Mouse (Mus musculus) CH12.LX (cell line): ENCODE data around the gene Ndufv2. TPM values are rescaled to one million over a fixed set of nuclear protein-coding genes. Genes with fewer than 3 reads are reported as not detected.
A peak's percentile ranks its signal among the peaks of the same experiment; 100 is the strongest.

ENCODE experiments used
- DNase-seq: peaks from one replicate; pipeline ENCODE4 v3.0.0-alpha.2; 2013; ENCODE audit errors: extremely low read depth
- H3K27ac ChIP-seq: 2 replicates; pipeline ENCODE4 v1.5.1; 2012; ENCODE audit warnings: low read depth, mild to moderate bottlenecking, control low read depth, moderate library complexity; ENCODE audit not compliant: insufficient read depth
- H3K27me3 ChIP-seq: replicated peaks from 2 replicates; pipeline ENCODE3; 2012; ENCODE audit warnings: inconsistent platforms
- H3K36me3 ChIP-seq, 2 experiments: replicated peaks in 1 of 2; 2 replicates each; pipeline versions ENCODE3 to v1.6.1; 2012; ENCODE audit warnings: inconsistent platforms in 1 of 2, low read length in 1 of 2, mild to moderate bottlenecking in 1 of 2, mixed read lengths in 1 of 2, moderate library complexity in 1 of 2; ENCODE audit not compliant: control insufficient read depth in 1 of 2, insufficient read depth in 1 of 2
- H3K4me1 ChIP-seq, 2 experiments: 2 replicates each; pipeline ENCODE4 v1.6.1; 2012; ENCODE audit warnings: inconsistent platforms in 1 of 2, moderate library complexity in 1 of 2; ENCODE audit not compliant: insufficient read depth in 2 of 2, control insufficient read depth in 1 of 2
- H3K4me2 ChIP-seq: 2 replicates; pipeline ENCODE4 v1.6.1; 2012; ENCODE audit warnings: low read depth, mild to moderate bottlenecking, control low read depth; ENCODE audit not compliant: poor library complexity, insufficient read depth, severe bottlenecking
- H3K4me3 ChIP-seq, 3 experiments: fragments of 150-350 bp in 1 of 3; sonication (generic) in 1 of 3; replicated peaks in 1 of 3; 2 replicates each; pipeline versions ENCODE3 to v1.5.1; 2011 to 2012; ENCODE audit warnings: low read depth in 2 of 3, low read length in 2 of 3, mild to moderate bottlenecking in 2 of 3, moderate library complexity in 2 of 3, control low read depth in 1 of 3, improper control_type of control experiment in 1 of 3, inconsistent platforms in 1 of 3, mixed read lengths in 1 of 3; ENCODE audit not compliant: poor library complexity in 1 of 3
- H3K79me2 ChIP-seq: replicated peaks from 2 replicates; pipeline ENCODE4 v1.6.1; 2012; ENCODE audit warnings: mild to moderate bottlenecking, moderate library complexity; ENCODE audit not compliant: control insufficient read depth, poor library complexity, insufficient read depth, severe bottlenecking; ENCODE audit errors: extremely low read depth
- H3K9ac ChIP-seq: 2 replicates; pipeline ENCODE4 v1.6.1; 2012; ENCODE audit warnings: low read depth, mild to moderate bottlenecking, control low read depth, moderate library complexity; ENCODE audit not compliant: insufficient read depth
- H3K9me3 ChIP-seq: replicated peaks from 2 replicates; pipeline ENCODE3; 2012; ENCODE audit warnings: low read length, inconsistent platforms, mixed read lengths
- BHLHE40 ChIP-seq: IDR thresholded peaks from 2 replicates; pipeline ENCODE4 v1.6.1; 2011; ENCODE audit warnings: mild to moderate bottlenecking, low read depth, low read length, improper control_type of control experiment
- CHD1 ChIP-seq: IDR thresholded peaks from 2 replicates; pipeline ENCODE4 v1.6.1; 2012; ENCODE audit warnings: low read depth, low read length, improper control_type of control experiment, inconsistent platforms
- CHD2 ChIP-seq: IDR thresholded peaks from 2 replicates; pipeline ENCODE4 v1.6.1; 2011; ENCODE audit warnings: low read length, improper control_type of control experiment
- CTCF ChIP-seq, 2 experiments: IDR thresholded peaks in 1 of 2; conservative IDR thresholded peaks in 1 of 2; 2 replicates each; pipeline ENCODE4 v1.5.1; 2011 to 2012; ENCODE audit warnings: low read depth in 2 of 2, low read length in 2 of 2, improper control_type of control experiment in 1 of 2, inconsistent platforms in 1 of 2, mild to moderate bottlenecking in 1 of 2, moderate library complexity in 1 of 2
- EP300 ChIP-seq: IDR thresholded peaks from 2 replicates; pipeline ENCODE4 v1.6.1; 2011; ENCODE audit warnings: low read length, improper control_type of control experiment
- ETS1 ChIP-seq: conservative IDR thresholded peaks from 2 replicates; pipeline ENCODE4 v1.6.1; 2012; ENCODE audit warnings: low read depth, mild to moderate bottlenecking, inconsistent platforms, low read length, improper control_type of control experiment, moderate library complexity
- JUN ChIP-seq: IDR thresholded peaks from 2 replicates; pipeline ENCODE4 v1.6.1; 2011; ENCODE audit warnings: low read depth, mild to moderate bottlenecking, low read length, improper control_type of control experiment, moderate library complexity; ENCODE audit not compliant: insufficient read depth
- NELFE ChIP-seq: IDR thresholded peaks from 2 replicates; pipeline ENCODE4 v1.6.1; 2011; ENCODE audit warnings: low read depth, low read length, improper control_type of control experiment
- PAX5 ChIP-seq: IDR thresholded peaks from 2 replicates; pipeline ENCODE4 v1.6.1; 2012; ENCODE audit warnings: low read length, inconsistent platforms, mixed read lengths
- POLR2A ChIP-seq: IDR thresholded peaks from 2 replicates; pipeline ENCODE4 v1.6.1; 2011; ENCODE audit warnings: low read depth, mild to moderate bottlenecking, improper control_type of control experiment, low read length
- RAD21 ChIP-seq: IDR thresholded peaks from 2 replicates; pipeline ENCODE4 v1.6.1; 2011; ENCODE audit warnings: low read depth, mild to moderate bottlenecking, low read length, improper control_type of control experiment, moderate library complexity
- RCOR1 ChIP-seq: conservative IDR thresholded peaks from 2 replicates; pipeline ENCODE4 v1.6.1; 2012; ENCODE audit warnings: low read depth, mild to moderate bottlenecking, inconsistent platforms, low read length, improper control_type of control experiment
- SMC3 ChIP-seq: IDR thresholded peaks from 2 replicates; pipeline ENCODE4 v1.6.1; 2011; ENCODE audit warnings: low read depth, low read length, improper control_type of control experiment
- TBP ChIP-seq: conservative IDR thresholded peaks from 2 replicates; pipeline ENCODE4 v1.6.1; 2011; ENCODE audit warnings: low read depth, low read length, improper control_type of control experiment
- TCF12 ChIP-seq: IDR thresholded peaks from 2 replicates; pipeline ENCODE4 v1.6.1; 2014; ENCODE audit warnings: low read depth, mild to moderate bottlenecking, inconsistent platforms, low read length, improper control_type of control experiment
- USF1 ChIP-seq: IDR thresholded peaks from 2 replicates; pipeline ENCODE4 v1.6.1; 2014; ENCODE audit warnings: low read depth, mild to moderate bottlenecking, inconsistent platforms, low read length, improper control_type of control experiment
- ZC3H11A ChIP-seq: IDR thresholded peaks from 2 replicates; pipeline ENCODE4 v1.6.1; 2012; ENCODE audit warnings: low read depth, mild to moderate bottlenecking, inconsistent platforms, low read length, improper control_type of control experiment
- ZNF384 ChIP-seq: IDR thresholded peaks from 2 replicates; pipeline ENCODE4 v1.6.1; 2012; ENCODE audit warnings: low read depth, low read length, improper control_type of control experiment, inconsistent platforms
- dilution Hi-C: fragments of 300-500 bp; cut with MboI; formaldehyde crosslinking; loops from 2 replicates; pipeline ENCODE4 v1.14.3; 2020; ENCODE audit warnings: low sequenced_read_pairs; ENCODE audit not compliant: extremely low pct_unique_long_range_greater_than_20kb, extremely low pct_ligation_motif_present
- in situ Hi-C: fragments of 300-500 bp; cut with MboI; formaldehyde crosslinking; loops from 3 replicates; pipeline ENCODE4 v1.14.3; 2019; ENCODE audit warnings: low sequenced_read_pairs, low pct_ligation_motif_present, low pct_unique_long_range_greater_than_20kb, mixed read lengths
- polyA plus RNA-seq: library from polyadenylated mRNA; unstranded; fragments of >175 nt; gene quantifications from 2 replicates; pipeline ENCODE4 v1.2.1, GENCODE M21; 2012; ENCODE audit warnings: low read depth; ENCODE audit not compliant: insufficient read length
- total RNA-seq, 2 experiments: library from RNA; depleted of rRNA; stranded (reverse); fragments of 300-350 nt in 1 of 2; fragments of >200 nt in 1 of 2; gene quantifications; 2 replicates each; pipeline ENCODE4 v1.2.3; 2012 to 2014

The Ndufv2 gene
- total and polyA plus RNA-seq, 3 experiments: 108 to 260 (median 201) TPM

DNA sequence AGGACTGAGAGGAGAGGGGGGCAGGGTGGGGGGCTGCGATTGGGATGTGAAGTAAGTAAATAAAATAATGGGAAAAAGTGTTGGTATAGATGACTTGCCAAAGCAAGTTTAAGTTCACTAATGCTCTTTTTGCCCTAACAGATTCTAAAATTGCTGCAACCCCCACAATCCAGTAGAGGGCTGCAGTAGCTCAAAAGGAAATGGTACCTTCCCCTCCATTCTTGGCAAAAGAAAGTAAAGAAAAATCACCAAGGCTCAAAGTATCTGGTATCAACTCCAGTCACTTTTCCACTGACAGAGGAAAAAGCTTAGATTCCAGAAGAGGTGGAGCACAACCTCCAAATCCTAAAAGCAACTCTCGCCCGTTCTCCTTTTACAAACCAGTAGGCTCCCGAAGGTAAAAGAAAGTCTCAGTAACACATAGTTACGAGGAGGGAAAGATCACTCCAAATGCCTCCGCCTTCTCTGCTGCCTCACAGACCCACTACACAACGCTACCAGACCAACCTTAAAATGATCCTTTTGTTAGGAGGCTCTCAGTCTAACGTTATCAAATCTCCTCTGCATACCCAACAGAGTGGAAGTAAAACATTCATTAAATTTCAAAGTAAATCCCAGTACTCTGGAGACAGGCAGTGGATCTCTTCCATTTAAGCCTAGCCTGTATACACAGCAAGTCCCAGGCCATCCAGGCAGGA lies 40.0 kb downstream of the Ndufv2 start:
- Histone ChIP-seq H3K4me3 (no peak overlapping the region), H3K79me2 (peaks cover 19% of the 10 kb centered on the region), H3K4me1 (peaks cover 23 to 52% of the 10 kb centered on the region in 2 experiments), H3K4me2 (no peak overlapping the region), H3K36me3 (no peaks in the 10 kb centered on the region), H3K27ac (no peak overlapping the region), H3K9ac (no peak overlapping the region), H3K27me3 (no peaks in the 10 kb centered on the region), H3K9me3 (no peaks in the 10 kb centered on the region)
- TF ChIP-seq CTCF (conservative IDR thresholded peaks at IDR 0.05 in 1 of 2, IDR thresholded peaks at IDR 0.05 in 1 of 2; ENCODE audit: low read depth in 2 of 2, low read length in 2 of 2) (peak; percentile 8 to 70; a peak in 2 of 4 replicates), ZNF384 (no peak), CHD2 (no peak), ETS1 (no peak), RCOR1 (no peak), NELFE (no peak), PAX5 (no peak), BHLHE40 (no peak), USF1 (no peak), POLR2A (no peak), SMC3 (peak; percentile 58), CHD1 (no peak), RAD21 (peak; percentile 67), ZC3H11A (no peak), TBP (no peak), JUN (no peak), TCF12 (no peak)
- in situ Hi-C loops: no loop called here
- dilution Hi-C loops: no loop called here
- DNase-seq: peak; percentile 16

DNA sequence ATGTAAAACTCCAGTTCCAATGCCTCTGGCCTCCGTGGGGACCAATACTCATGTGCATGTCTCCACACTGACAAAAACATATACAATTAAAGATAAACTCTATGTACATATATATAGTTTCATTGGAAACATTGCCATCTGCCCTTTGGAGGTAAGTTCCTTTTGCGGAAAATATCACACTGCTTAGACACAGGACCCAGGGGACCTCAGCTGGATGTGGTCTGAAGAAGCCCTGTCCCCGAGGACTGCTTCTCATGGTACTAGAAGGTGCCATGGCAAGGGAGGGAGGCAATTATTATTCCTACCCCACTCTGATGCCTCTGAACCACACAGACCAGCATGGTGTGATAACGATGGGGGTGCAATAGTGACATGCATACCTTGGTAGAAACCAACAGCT lies 43.2 kb downstream of the Ndufv2 start:
- Histone ChIP-seq H3K9ac (no peak overlapping the region), H3K9me3 (no peaks in the 10 kb centered on the region), H3K79me2 (peaks cover 12% of the 10 kb centered on the region), H3K36me3 (no peaks in the 10 kb centered on the region), H3K4me2 (peak overlapping the region; percentile 56; the same call in 1 of the 2 replicates), H3K27me3 (no peaks in the 10 kb centered on the region), H3K4me1 (peaks cover 16 to 36% of the 10 kb centered on the region in 2 experiments), H3K4me3 (no peak overlapping the region), H3K27ac (no peak overlapping the region)
- dilution Hi-C loops (no loop called here), in situ Hi-C loops (no loop called here)
- TF ChIP-seq ETS1: peak; percentile 33; the same call in 1 of the 2 replicates
- no peak for TF ChIP-seq ZNF384
- peak; percentile 52; the same call in 1 of the 2 replicates for TF ChIP-seq EP300
- TF ChIP-seq RCOR1: no peak
- TF ChIP-seq TCF12: 0 out of 2 replicates have a peak, but pooled peaks have one; percentile 49
- peak; percentile 53 for DNase-seq
